Mouse (Mus musculus) layer of hippocampus, postnatal 25 days (tissue): ENCODE results near the gene 1500009C09Rik. TPM values are rescaled to one million over a fixed set of nuclear protein-coding genes. Genes with fewer than 3 reads are reported as not detected.

Source experiments
- DNase-seq, 2 experiments: peaks; one replicate each; pipeline ENCODE4 v3.0.0; 2022; ENCODE audit warnings: mixed read lengths in 2 of 2, low spot score in 1 of 2; ENCODE audit errors: extremely low spot score in 1 of 2
- total RNA-seq, 2 experiments: library from RNA; stranded (reverse); gene quantifications; 2 replicates each; pipeline ENCODE4 v1.2.3; 2021

The 1500009C09Rik gene
- total RNA-seq, 2 experiments from 2014 or later = 98.3 to 111 TPM

DNA sequence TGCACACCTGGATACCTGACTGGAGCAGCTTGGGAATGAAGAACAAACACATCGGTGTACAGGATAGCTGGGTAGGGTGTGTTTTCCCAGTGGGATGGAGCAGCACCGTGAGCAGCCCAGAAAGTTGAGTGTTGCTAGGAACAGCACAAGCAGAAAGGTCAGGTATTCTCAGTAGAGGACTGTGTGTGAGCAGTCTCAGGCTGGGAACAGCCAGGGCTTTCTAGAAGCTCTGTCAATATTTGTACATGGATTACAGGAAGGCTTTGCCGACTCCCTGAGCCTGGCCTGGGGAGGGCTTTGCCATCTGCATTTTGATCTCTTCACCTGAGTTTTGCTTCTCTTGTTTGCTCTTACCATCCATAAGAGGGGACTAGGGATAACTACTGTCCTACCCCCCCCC, 54.9 kb downstream of the 1500009C09Rik start:
- no peak for DNase-seq

DNA sequence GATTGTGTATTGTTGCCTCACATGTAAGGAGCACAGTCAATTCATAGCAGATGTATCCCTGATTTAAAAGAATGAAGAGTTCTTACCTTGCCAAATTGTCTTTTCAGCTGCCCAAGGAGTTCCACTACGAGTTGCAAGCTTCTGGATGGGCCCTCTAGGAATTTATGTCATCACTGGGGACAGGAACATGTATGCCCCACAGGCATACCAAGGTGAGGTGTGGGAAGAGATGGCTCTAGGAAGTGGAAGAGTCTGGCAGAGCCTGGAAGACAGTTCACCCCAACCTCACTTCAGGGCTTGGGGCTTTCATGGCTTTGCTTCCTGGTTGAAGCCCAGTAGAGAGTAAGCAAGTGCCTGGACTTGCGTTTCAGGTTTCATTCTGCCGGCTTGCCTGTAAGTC, 56.2 kb downstream of the 1500009C09Rik start:
- DNase-seq = no peak

Other genes starting within 250 kb of the 1500009C09Rik start
- gene Desi1, start 218.5 kb upstream of the 1500009C09Rik start, total RNA-seq = 100 to 1,000 TPM; 123 to 131 TPM
- 100 to 1,000 TPM; 103 to 104 TPM for gene Snu13, start 204.8 kb upstream of the 1500009C09Rik start, total RNA-seq
- gene 4930407I10Rik, start 193.2 kb upstream of the 1500009C09Rik start, total RNA-seq = not detected
- under 1 TPM; 0.12 to 0.59 TPM for gene Mei1, start 182.4 kb upstream of the 1500009C09Rik start, total RNA-seq
- 10 to 100 TPM; 11.2 to 15.8 TPM for gene Ccdc134, start 124.5 kb upstream of the 1500009C09Rik start, total RNA-seq
- 100 to 1,000 TPM; 172 to 174 TPM for gene Srebf2, start 105.2 kb upstream of the 1500009C09Rik start, total RNA-seq
- gene Shisa8, start 39.6 kb upstream of the 1500009C09Rik start, total RNA-seq = 1 to 10 TPM; 1.4 to 1.9 TPM
- under 1 TPM in 1 of 2 experiments, not detected in 1; 0.22 TPM for gene Tnfrsf13c, start 28.0 kb upstream of the 1500009C09Rik start, total RNA-seq
- gene Cenpm, start 7.6 kb upstream of the 1500009C09Rik start, total RNA-seq = 1 to 10 TPM; 2.2 to 2.4 TPM
- gene Sept3, start 22.5 kb downstream of the 1500009C09Rik start, total RNA-seq = 100 to 1,000 TPM; 617 to 679 TPM
- gene Wbp2nl, start 46.6 kb downstream of the 1500009C09Rik start, total RNA-seq = not detected
- 10 to 100 TPM; 33.1 to 36.7 TPM for gene Naga, start 86.5 kb downstream of the 1500009C09Rik start, total RNA-seq
- under 1 TPM; 0.66 to 0.92 TPM for gene Pheta2, start 86.5 kb downstream of the 1500009C09Rik start, total RNA-seq
- gene Smdt1, start 86.6 kb downstream of the 1500009C09Rik start, total RNA-seq = 100 to 1,000 TPM; 139 to 150 TPM
- gene Ndufa6, start 101.9 kb downstream of the 1500009C09Rik start, total RNA-seq = 100 to 1,000 TPM; 202 to 220 TPM
- gene Cyp2d22, start 127.9 kb downstream of the 1500009C09Rik start, total RNA-seq = 10 to 100 TPM; 40.3 to 41.1 TPM
- gene Cyp2d11, start 141.6 kb downstream of the 1500009C09Rik start, total RNA-seq = under 1 TPM in 1 of 2 experiments, not detected in 1; 0.38 TPM
- gene Cyp2d10, start 154.8 kb downstream of the 1500009C09Rik start, total RNA-seq = not detected
- gene Cyp2d9, start 181.0 kb downstream of the 1500009C09Rik start, total RNA-seq = under 1 TPM in 1 of 2 experiments, not detected in 1; 0.22 TPM